Mouse (Mus musculus): Measurements from ENCODE around the gene Tns1. TPM values are rescaled to one million over a fixed set of nuclear protein-coding genes. Genes with fewer than 3 reads are reported as not detected.

The Tns1 gene
- total RNA-seq, 1 experiment from 2014 or later, result 436 TPM

- no peak for DNase-seq
Observed at GRCm38 (mm10) chr1:74091138-74091537, 33.1 kb downstream of the Tns1 start.

GRCm38 (mm10) chr1:74090329-74090728, 33.9 kb downstream of the Tns1 start:
- no peak for DNase-seq

- no peak for DNase-seq
Observed at GRCm38 (mm10) chr1:74088569-74088968, 35.7 kb downstream of the Tns1 start.

- DNase-seq, result no peak
Observed at GRCm38 (mm10) chr1:74085566-74085965, 38.7 kb downstream of the Tns1 start.

GRCm38 (mm10) chr1:74084752-74085151, 39.5 kb downstream of the Tns1 start:
- no peak for DNase-seq

GRCm38 (mm10) chr1:74084065-74084705, 40.1 kb downstream of the Tns1 start:
- peak; percentile 43 for DNase-seq

- DNase-seq, result peak; percentile 58
Observed at GRCm38 (mm10) chr1:74082841-74083463, 41.3 kb downstream of the Tns1 start.

GRCm38 (mm10) chr1:74081573-74081989, 42.7 kb downstream of the Tns1 start:
- no peak for DNase-seq

- DNase-seq, result peak; percentile 85
Observed at GRCm38 (mm10) chr1:74077353-74077752, 46.9 kb downstream of the Tns1 start.

- peak; percentile 48 for DNase-seq
Observed at GRCm38 (mm10) chr1:74076230-74076629, 48.0 kb downstream of the Tns1 start.

GRCm38 (mm10) chr1:74074693-74075485, 49.4 kb downstream of the Tns1 start:
- no peak for DNase-seq

- DNase-seq, result no peak
Observed at GRCm38 (mm10) chr1:74073791-74074190, 50.5 kb downstream of the Tns1 start.

GRCm38 (mm10) chr1:74070745-74071144, 53.5 kb downstream of the Tns1 start:
- DNase-seq, result no peak

GRCm38 (mm10) chr1:74070001-74070551, 54.2 kb downstream of the Tns1 start:
- no peak for DNase-seq

- DNase-seq, result peak; percentile 71
Observed at GRCm38 (mm10) chr1:74069085-74069835, 55.0 kb downstream of the Tns1 start.

- DNase-seq, result peak; percentile 45
Observed at GRCm38 (mm10) chr1:74068366-74069084, 55.7 kb downstream of the Tns1 start.

GRCm38 (mm10) chr1:74067866-74068265, 56.4 kb downstream of the Tns1 start:
- no peak for DNase-seq

- DNase-seq, result no peak
Observed at GRCm38 (mm10) chr1:74066576-74066975, 57.7 kb downstream of the Tns1 start.

GRCm38 (mm10) chr1:74066061-74066460, 58.2 kb downstream of the Tns1 start:
- peak; percentile 73 for DNase-seq

- no peak for DNase-seq
Observed at GRCm38 (mm10) chr1:74060046-74060445, 64.2 kb downstream of the Tns1 start.

- DNase-seq, result no peak
Observed at GRCm38 (mm10) chr1:74059552-74059951, 64.7 kb downstream of the Tns1 start.

Data from adrenal gland, postnatal 25 days (tissue).